8 mouse cellular contexts compared by ENCODE assay signal in the genomic region with DNA sequence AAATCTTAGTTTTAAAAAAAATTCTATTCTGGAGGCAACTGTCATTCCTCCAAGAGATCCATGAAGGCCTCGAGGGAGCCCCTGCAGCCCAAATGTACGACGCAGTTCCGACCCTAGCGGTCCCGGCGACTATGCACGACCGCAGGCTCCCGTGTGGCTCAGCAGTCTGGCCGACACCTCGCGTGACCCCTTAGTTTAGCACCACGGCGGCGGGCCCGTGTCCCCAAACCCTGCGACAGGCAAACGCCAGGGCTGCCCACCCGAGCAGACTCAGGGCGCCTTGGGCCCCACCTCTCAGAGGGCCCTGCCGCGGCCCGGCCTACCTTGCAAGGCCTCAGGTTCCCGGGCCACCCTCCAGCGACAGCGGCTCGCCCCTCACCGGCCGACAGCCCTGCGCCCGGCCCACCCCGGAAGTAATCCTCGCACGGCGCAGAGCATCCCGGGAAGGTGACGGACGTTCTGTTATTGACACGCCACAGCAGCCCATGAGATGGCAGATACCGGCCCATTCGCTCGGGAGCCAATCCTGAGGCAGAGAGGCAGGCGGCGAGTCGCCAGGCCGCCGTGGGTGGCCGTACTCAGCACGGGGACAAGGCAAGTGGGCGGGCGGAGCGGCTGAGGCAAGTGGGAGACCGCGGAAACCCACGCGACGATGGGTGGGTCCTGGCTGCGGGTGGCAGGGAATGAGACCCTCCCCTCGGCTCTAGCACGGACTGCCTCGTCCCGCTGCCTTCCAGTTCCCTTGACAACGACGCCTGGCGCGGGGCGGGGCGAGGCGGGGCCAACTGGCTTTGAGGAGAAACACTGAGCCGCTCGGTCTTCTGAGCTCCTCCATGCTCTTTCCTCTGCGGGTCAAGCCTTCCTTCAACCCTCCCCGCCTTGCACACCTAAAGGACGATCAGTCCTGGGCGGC. TPM values are rescaled to one million over a fixed set of nuclear protein-coding genes. Genes with fewer than 3 reads are reported as not detected.
A peak's percentile ranks its signal among the peaks of the same experiment; 100 is the strongest.
DNase-seq lines count a peak whose midpoint lies in the region; ATAC-seq and TF ChIP-seq lines count a peak whose summit lies in the region.

A gene (minus strand): TSS at position 409 of the 913 bp plus-strand sequence.

- TF ChIP-seq CTCF in Patski (IDR thresholded peaks at IDR 0.05), result no peak

- H3K27me3 ChIP-seq in Patski, result no peaks in the 10 kb centered on the region
- H3K27me3 ChIP-seq in hindbrain, embryonic 14.5 days (ENCODE audit: control insufficient read depth, insufficient read depth, low read length), result no peaks in the 10 kb centered on the region

- POLR2A ChIA-PET in Patski (lab: Charles Lee), result interaction anchor here (0.6 kb wide), 1 partner anchor 7 kb away, joined by 3 read pairs; no protein-coding TSS in a partner anchor

- peaks cover 15% of the 10 kb centered on the region; the same call in 1 of the 2 replicates for H3K36me3 ChIP-seq in hindbrain, embryonic 14.5 days (replicated peaks; ENCODE audit: control insufficient read depth, insufficient read depth)

- peak within 1 kb of the TSS; percentile 78 for H3K27ac ChIP-seq in hindbrain, embryonic 14.5 days

- no peaks in the 10 kb centered on the region for H3K9me3 ChIP-seq in hindbrain, embryonic 14.5 days (ENCODE audit: control insufficient read depth, low read length)

- peak within 1 kb of the TSS; percentile 74 for H3K4me2 ChIP-seq in hindbrain, embryonic 14.5 days (replicated peaks)

- peak; percentile 78 for DNase-seq in Patski (ENCODE audit: low read depth, low spot score)
- DNase-seq in cerebellum, postnatal 14 days, result peak; percentile 99
- DNase-seq in frontal cortex, postnatal 25 days (ENCODE audit: low spot score in 2 of 2), result peak; percentile 98 to 99
- DNase-seq in hindbrain, embryonic 14.5 days (ENCODE audit: low spot score), result peak; percentile 94
- peak; percentile 99 to 100 for DNase-seq in layer of hippocampus, postnatal 36 days
- DNase-seq in lung, postnatal 36 days, result peak; percentile 99
- peak; percentile 98 for DNase-seq in retina, postnatal 1 day
- DNase-seq in urinary bladder, adult 18-20 months (ENCODE audit: low spot score in 2 of 2), result peak; percentile 97

- CTCF ChIA-PET in Patski (lab: Charles Lee), result interaction anchor here (1.0 kb wide), 1 partner anchor 20 kb away, joined by 3 read pairs; no protein-coding TSS in a partner anchor

- peak within 1 kb of the TSS; percentile 95 for H3K4me3 ChIP-seq in hindbrain, embryonic 14.5 days (replicated peaks; ENCODE audit: low read length)

- H3K9ac ChIP-seq in hindbrain, embryonic 14.5 days, result peak within 1 kb of the TSS; percentile 90

- WGBS in hindbrain, embryonic 14.5 days, result under 1% methylated on average over 76 of the region's 76 CpGs

- peaks cover 17% of the 10 kb centered on the region for H3K4me1 ChIP-seq in hindbrain, embryonic 14.5 days (replicated peaks; ENCODE audit: control insufficient read depth, insufficient read depth, low read length)

- in situ Hi-C loops in Patski (cut with MboI; ENCODE audit: low pct_unique_long_range_greater_than_20kb), result no loop called here

- ATAC-seq in Patski, result peak; percentile 97
- peak; percentile 99 for ATAC-seq in hindbrain, embryonic 14.5 days (ENCODE audit: low FRiP score)

RNA-seq across cellular contexts. Expression of the gene that starts here (rescaled TPM):
- 58.2 TPM for polyA plus RNA-seq in Patski (2021)
- 55.9 and 58.5 TPM in 2 replicates for polyA plus RNA-seq in hindbrain, embryonic 14.5 days (2014; fragmentation: Nextera tagmentation; extraction: Ambion mirVana)
- total RNA-seq in layer of hippocampus, postnatal 36 days (2021), result 10 to 100 TPM; 75.0 to 83.5 TPM

Comparison
In these comparisons a context has a peak if more than half of its experiments do, and no peak if none do; other contexts are left out.
1. Peak in every context shown above with its lines: DNase-seq, ATAC-seq, H3K4me3 ChIP-seq and H3K27ac ChIP-seq.